Mouse (Mus musculus): ENCODE results near the gene Prrc2c. TPM values are rescaled to one million over a fixed set of nuclear protein-coding genes. Genes with fewer than 3 reads are reported as not detected.
"Not testable (repeated sequence)": the region's sequence is repeated elsewhere in the genome, so short reads cannot be mapped to it uniquely, and the experiment has no call there.

Gene Prrc2c
- polyA plus RNA-seq, 1 experiment from 2014 or later, result 84.0 TPM

DNA sequence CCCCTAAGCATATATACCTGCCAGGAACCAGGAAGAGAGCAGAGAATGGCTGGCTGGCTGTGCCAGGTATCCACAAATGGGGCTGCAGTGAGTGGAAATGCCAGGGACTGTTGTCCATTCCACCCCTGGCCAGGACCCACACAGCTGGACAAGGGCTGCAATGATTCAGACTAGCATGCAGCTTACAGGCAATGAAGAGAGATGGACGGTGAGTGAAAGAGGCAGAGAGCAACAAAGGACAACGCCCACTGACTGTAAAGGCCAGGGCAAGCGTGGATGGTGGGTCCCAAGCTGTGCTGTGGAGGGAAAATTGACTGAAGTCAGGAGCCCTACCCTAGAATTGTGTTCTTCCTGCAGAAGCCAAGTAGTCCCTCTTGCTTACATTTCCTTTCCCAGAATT, 103.8 kb downstream of the Prrc2c start:
- 69% methylated on average over 3 of the region's 3 CpGs for WGBS
- H3K4me2 ChIP-seq, result no peak overlapping the region
- H3K27me3 ChIP-seq, result no peaks in the 10 kb centered on the region
- no peaks in the 10 kb centered on the region for H3K9me3 ChIP-seq (replicated peaks)
- H3K4me1 ChIP-seq (replicated peaks), result no peaks in the 10 kb centered on the region
- H3K4me3 ChIP-seq, result no peak overlapping the region
- H3K36me3 ChIP-seq, result no peaks in the 10 kb centered on the region
- no peak for ATAC-seq (replicated peaks; ENCODE audit: insufficient number of reproducible peaks, insufficient read depth, low FRiP score, low read depth)
- H3K27ac ChIP-seq, result no peak overlapping the region
- H3K9ac ChIP-seq, result no peak overlapping the region

DNA sequence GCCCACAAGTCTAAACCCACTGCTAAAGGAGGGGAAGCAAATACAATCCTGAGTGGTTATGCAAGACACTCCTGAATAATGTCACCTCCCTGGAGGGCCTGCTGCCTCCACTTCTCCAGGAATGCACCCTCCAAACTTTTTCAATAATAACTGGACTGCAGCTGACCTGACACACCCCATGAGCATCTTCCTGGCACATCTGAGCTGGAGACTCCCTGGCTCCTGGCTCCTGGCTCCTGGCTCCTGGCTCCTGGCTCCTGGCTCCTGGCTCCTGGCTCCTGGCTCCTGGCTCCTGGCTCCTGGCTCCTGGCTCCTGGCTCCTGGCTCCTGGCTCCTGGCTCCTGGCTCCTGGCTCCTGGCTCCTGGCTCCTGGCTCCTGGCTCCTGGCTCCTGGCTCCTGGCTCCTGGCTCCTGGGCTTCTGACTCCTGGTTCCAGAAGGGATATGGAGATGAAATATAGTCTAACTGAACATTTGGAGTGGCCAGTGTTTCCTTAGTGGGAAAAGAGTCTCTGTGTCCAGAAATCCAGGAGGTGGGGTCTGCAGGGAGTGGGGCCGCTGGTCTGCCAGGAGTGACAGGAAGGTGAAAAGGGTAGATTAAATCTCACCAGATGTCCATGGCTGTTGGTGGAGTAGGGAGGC, 104.9 kb downstream of the Prrc2c start:
- not testable (repeated sequence) for H3K9me3 ChIP-seq (replicated peaks); H3K9ac ChIP-seq; H3K4me2 ChIP-seq; H3K4me1 ChIP-seq (replicated peaks); H3K36me3 ChIP-seq; H3K27me3 ChIP-seq; H3K4me3 ChIP-seq; H3K27ac ChIP-seq; ATAC-seq (replicated peaks; ENCODE audit: insufficient number of reproducible peaks, insufficient read depth, low FRiP score, low read depth)
- WGBS, result 37% methylated on average over 1 of the region's 1 CpGs

DNA sequence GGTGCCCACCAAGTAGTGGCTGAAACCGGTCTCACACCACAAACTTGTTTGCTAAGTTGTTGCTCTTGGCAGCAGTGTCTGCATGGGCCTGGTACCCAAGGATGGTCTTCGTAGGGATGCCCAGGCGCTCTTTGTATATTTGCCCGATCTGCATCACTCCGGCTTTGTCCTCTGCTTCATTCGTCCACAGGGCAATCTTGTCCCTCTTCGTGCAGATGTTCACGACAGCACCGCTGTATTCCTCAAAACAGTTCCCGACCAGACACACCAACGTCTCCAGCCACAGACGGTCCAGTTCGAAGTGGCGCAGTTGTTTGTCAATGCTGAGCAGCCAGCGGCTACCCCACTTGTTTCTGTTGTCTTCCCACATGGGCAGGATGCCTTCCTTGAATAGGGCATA, 112.0 kb downstream of the Prrc2c start:
- not testable (repeated sequence) for H3K27me3 ChIP-seq; H3K4me1 ChIP-seq (replicated peaks); H3K9ac ChIP-seq; H3K27ac ChIP-seq; ATAC-seq (replicated peaks; ENCODE audit: insufficient number of reproducible peaks, insufficient read depth, low FRiP score, low read depth); H3K4me3 ChIP-seq; H3K36me3 ChIP-seq; H3K9me3 ChIP-seq (replicated peaks); H3K4me2 ChIP-seq
- WGBS, result 90% methylated on average over 15 of the region's 15 CpGs

DNA sequence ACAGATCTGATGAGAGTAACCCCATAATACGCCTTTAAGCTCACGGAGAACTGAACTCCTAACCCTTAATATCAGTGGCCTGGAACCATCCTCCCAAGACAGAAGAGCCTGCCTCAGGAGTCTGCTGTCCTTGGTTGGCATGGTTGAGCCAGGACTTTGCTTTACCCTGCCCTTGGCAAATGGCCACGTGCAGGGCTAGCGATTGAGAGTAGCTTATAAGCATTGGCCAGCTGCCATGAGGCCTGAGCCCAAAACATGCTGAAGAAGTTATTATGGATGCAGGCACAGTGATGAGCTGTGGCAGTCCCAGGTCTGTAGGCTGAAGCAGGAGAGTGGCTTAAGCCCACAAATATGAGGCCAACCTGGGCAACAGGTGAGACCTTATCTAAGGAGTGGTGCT, 112.5 kb downstream of the Prrc2c start:
- not testable (repeated sequence) for H3K36me3 ChIP-seq; ATAC-seq (replicated peaks; ENCODE audit: insufficient number of reproducible peaks, insufficient read depth, low FRiP score, low read depth)

DNA sequence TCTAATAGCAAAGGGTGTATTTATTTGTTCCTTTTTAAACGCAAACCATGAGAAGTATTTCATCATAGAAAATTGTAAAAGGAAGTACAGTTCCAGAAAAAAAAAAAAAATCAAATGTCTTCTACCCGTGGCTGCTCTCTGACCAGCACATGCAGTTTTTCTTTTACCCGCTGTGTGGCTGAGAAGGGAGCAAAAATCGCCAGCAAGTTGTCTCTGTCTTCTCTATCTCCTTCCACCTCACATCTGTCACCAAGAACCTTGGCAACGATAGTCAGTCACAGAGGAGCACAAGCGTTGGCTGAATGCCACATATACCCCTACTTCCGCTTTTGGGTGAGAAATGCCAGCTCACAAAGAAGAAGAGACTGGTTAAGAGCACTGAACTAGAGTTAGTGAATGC, 115.1 kb downstream of the Prrc2c start:
- Histone ChIP-seq H3K36me3 (no peaks in the 10 kb centered on the region), H3K9ac (no peak overlapping the region), H3K4me1 (replicated peaks) (peaks cover 10% of the 10 kb centered on the region), H3K4me2 (no peak overlapping the region), H3K27ac (no peak overlapping the region), H3K9me3 (replicated peaks) (no peaks in the 10 kb centered on the region), H3K4me3 (no peak overlapping the region), H3K27me3 (no peaks in the 10 kb centered on the region)
- no peak for ATAC-seq (replicated peaks; ENCODE audit: insufficient number of reproducible peaks, insufficient read depth, low FRiP score, low read depth)
- 16% methylated on average over 7 of the region's 7 CpGs for WGBS

More for the DNA sequence above, 112.5 kb downstream of the Prrc2c start:
- H3K4me1 ChIP-seq (replicated peaks); H3K27me3 ChIP-seq; H3K9me3 ChIP-seq (replicated peaks); H3K27ac ChIP-seq; H3K4me3 ChIP-seq; H3K9ac ChIP-seq; H3K4me2 ChIP-seq: not testable (repeated sequence)
- 71% methylated on average over 4 of the region's 4 CpGs for WGBS

DNA sequence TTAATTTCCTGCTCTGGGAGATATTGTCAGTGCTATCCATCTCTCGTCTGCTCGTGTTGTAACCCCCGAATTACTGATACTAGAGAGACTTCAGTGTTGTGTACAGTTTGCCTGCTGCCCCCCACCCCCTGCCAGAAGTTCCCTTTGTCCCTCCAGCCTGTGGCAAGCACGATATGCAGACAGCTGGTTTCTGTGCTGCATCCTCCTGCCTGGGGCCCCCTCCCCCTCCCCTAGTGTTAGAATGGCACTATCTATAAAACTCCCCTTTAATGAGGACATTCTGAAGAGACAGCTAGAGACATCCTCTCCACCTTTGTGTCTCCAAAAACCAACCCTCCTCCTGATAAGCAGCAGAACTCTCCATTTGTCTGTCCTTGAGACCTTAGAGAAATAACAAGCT, 116.5 kb downstream of the Prrc2c start:
- Histone ChIP-seq H3K4me1 (replicated peaks) (peaks cover 10% of the 10 kb centered on the region), H3K9me3 (replicated peaks) (no peaks in the 10 kb centered on the region), H3K27me3 (no peaks in the 10 kb centered on the region), H3K27ac (no peak overlapping the region), H3K36me3 (no peaks in the 10 kb centered on the region), H3K4me3 (no peak overlapping the region), H3K4me2 (no peak overlapping the region), H3K9ac (no peak overlapping the region)
- 27% methylated on average over 4 of the region's 4 CpGs for WGBS
- ATAC-seq (replicated peaks; ENCODE audit: insufficient number of reproducible peaks, insufficient read depth, low FRiP score, low read depth), result no peak

Small RNAs within 50 kb of the gene (microRNA-seq; reads per million reads assigned to microRNA genes)
- not detected for gene Gm27616

Other genes starting within 250 kb of the Prrc2c start
- 10.0 and 14.2 TPM in 2 replicates for gene Mettl13, start 192.0 kb downstream of the Prrc2c start, polyA plus RNA-seq (2015; fragmentation: Nextera tagmentation; extraction: Ambion mirVana)
- gene Vamp4, start 170.0 kb downstream of the Prrc2c start, polyA plus RNA-seq (2015; fragmentation: Nextera tagmentation; extraction: Ambion mirVana), result 32.5 and 37.6 TPM in 2 replicates
- 0.06 TPM in 1 of 2 replicates, not detected in the other for gene Myoc, start 101.4 kb downstream of the Prrc2c start, polyA plus RNA-seq (2015; fragmentation: Nextera tagmentation; extraction: Ambion mirVana)
- not detected in 2 replicates for gene Myocos, start 82.3 kb downstream of the Prrc2c start, polyA plus RNA-seq (2015; fragmentation: Nextera tagmentation; extraction: Ambion mirVana)
- gene Fmo4, start 73.4 kb upstream of the Prrc2c start, polyA plus RNA-seq (2015; fragmentation: Nextera tagmentation; extraction: Ambion mirVana), result 0.33 and 0.34 TPM in 2 replicates
- 9.1 and 13.1 TPM in 2 replicates for gene Fmo1, start 126.1 kb upstream of the Prrc2c start, polyA plus RNA-seq (2015; fragmentation: Nextera tagmentation; extraction: Ambion mirVana)
- gene Fmo2, start 158.2 kb upstream of the Prrc2c start, polyA plus RNA-seq (2015; fragmentation: Nextera tagmentation; extraction: Ambion mirVana), result 7.7 and 8.0 TPM in 2 replicates
- 0.11 TPM in 1 of 2 replicates, not detected in the other for gene Fmo6, start 197.0 kb upstream of the Prrc2c start, polyA plus RNA-seq (2015; fragmentation: Nextera tagmentation; extraction: Ambion mirVana)
- gene Fmo3, start 244.0 kb upstream of the Prrc2c start, polyA plus RNA-seq (2015; fragmentation: Nextera tagmentation; extraction: Ambion mirVana), result 0.06 TPM in 2 replicates

All from heart, embryonic 15.5 days (tissue).